Mouse (Mus musculus) left cerebral cortex, postnatal 4 days (tissue): ENCODE data around the gene Ptger3. TPM values are rescaled to one million over a fixed set of nuclear protein-coding genes. Genes with fewer than 3 reads are reported as not detected.
A peak's percentile ranks its signal among the peaks of the same experiment; 100 is the strongest.

Experiments used
- microRNA-seq: library from miRNA; unstranded; fragments of <30 nt; microRNA quantifications from one replicate; pipeline ENCODE4 v1.2.0, GENCODE M21; 2022
- total RNA-seq, 2 experiments: library from RNA; stranded (reverse); gene quantifications; 2 replicates each; pipeline ENCODE4 v1.2.3; 2021

The Ptger3 gene
- total RNA-seq, 2 experiments from 2014 or later: 15.8 to 17.0 TPM

Small RNAs within 50 kb of the gene (microRNA-seq; reads per million reads assigned to microRNA genes)
- 407 reads per million, percentile 66 among the genes with 10 or more reads in this experiment for gene Mir186

Other genes starting within 250 kb of the Ptger3 start
- 100 to 1,000 TPM; 122 to 127 TPM for gene Zranb2, start 32.7 kb upstream of the Ptger3 start, total RNA-seq